Mouse (Mus musculus): ENCODE results near the gene Tubgcp2. TPM values are rescaled to one million over a fixed set of nuclear protein-coding genes. Genes with fewer than 3 reads are reported as not detected.

The Tubgcp2 gene
- total and polyA plus RNA-seq, 2 experiments from 2014 or later = 24.5 to 53.1 TPM

GRCm38 (mm10) chr7:139994676-139995075, 41.8 kb downstream of the Tubgcp2 start:
- no peak overlapping the region for H3K4me3 ChIP-seq (ENCODE audit: low read depth, low read length)
- DNase-seq (ENCODE audit: low spot score) (peak; percentile 68), ATAC-seq (ENCODE audit: insufficient read depth, low read depth) (peak; percentile 44; the same call in 1 of the 2 replicates)
- no peaks in the 10 kb centered on the region for H3K9me3 ChIP-seq (replicated peaks; ENCODE audit: control insufficient read depth, low read length)
- no peaks in the 10 kb centered on the region for H3K27me3 ChIP-seq (ENCODE audit: control insufficient read depth, insufficient read depth, low read length)
- TF ChIP-seq EP300 (IDR thresholded peaks at IDR 0.05; ENCODE audit: low read depth) (no peak), CTCF (IDR thresholded peaks at IDR 0.05; ENCODE audit: low read depth) (peak; percentile 76)
- 25% methylated on average over 3 of the region's 3 CpGs for WGBS
- no peak overlapping the region for H3K4me2 ChIP-seq (ENCODE audit: low read depth, low read length)
- H3K36me3 ChIP-seq (replicated peaks; ENCODE audit: control insufficient read depth, insufficient read depth, low read length) = peaks cover 47% of the 10 kb centered on the region
- H3K4me1 ChIP-seq (ENCODE audit: control insufficient read depth, insufficient read depth) = no peaks in the 10 kb centered on the region
- no peak overlapping the region for H3K27ac ChIP-seq (ENCODE audit: low read depth)
- no peak overlapping the region for H3K9ac ChIP-seq (replicated peaks; ENCODE audit: low read depth, low read length)

- TF ChIP-seq CTCF (IDR thresholded peaks at IDR 0.05; ENCODE audit: low read depth) (no peak), EP300 (IDR thresholded peaks at IDR 0.05; ENCODE audit: low read depth) (no peak)
- DNase-seq (ENCODE audit: low spot score) = no peak
- no peak overlapping the region for H3K4me3 ChIP-seq (ENCODE audit: low read depth, low read length)
- H3K9ac ChIP-seq (replicated peaks; ENCODE audit: low read depth, low read length) = no peak overlapping the region
- WGBS = 70% methylated on average over 4 of the region's 4 CpGs
- no peak overlapping the region for H3K4me2 ChIP-seq (ENCODE audit: low read depth, low read length)
- H3K9me3 ChIP-seq (replicated peaks; ENCODE audit: control insufficient read depth, low read length) = no peaks in the 10 kb centered on the region
- no peaks in the 10 kb centered on the region for H3K27me3 ChIP-seq (ENCODE audit: control insufficient read depth, insufficient read depth, low read length)
- H3K36me3 ChIP-seq (replicated peaks; ENCODE audit: control insufficient read depth, insufficient read depth, low read length) = peaks cover 42% of the 10 kb centered on the region
- H3K27ac ChIP-seq (ENCODE audit: low read depth) = no peak overlapping the region
- no peaks in the 10 kb centered on the region for H3K4me1 ChIP-seq (ENCODE audit: control insufficient read depth, insufficient read depth)
- ATAC-seq (ENCODE audit: insufficient read depth, low read depth) = no peak
These were observed 42.3 kb downstream of the Tubgcp2 start for GRCm38 (mm10) chr7:139994202-139994601.

- Histone ChIP-seq H3K27me3 (ENCODE audit: control insufficient read depth, insufficient read depth, low read length) (no peaks in the 10 kb centered on the region), H3K27ac (ENCODE audit: low read depth) (no peak overlapping the region), H3K4me3 (ENCODE audit: low read depth, low read length) (no peak overlapping the region), H3K4me1 (ENCODE audit: control insufficient read depth, insufficient read depth) (no peaks in the 10 kb centered on the region), H3K4me2 (ENCODE audit: low read depth, low read length) (no peak overlapping the region), H3K9me3 (replicated peaks; ENCODE audit: control insufficient read depth, low read length) (no peaks in the 10 kb centered on the region), H3K9ac (replicated peaks; ENCODE audit: low read depth, low read length) (no peak overlapping the region), H3K36me3 (replicated peaks; ENCODE audit: control insufficient read depth, insufficient read depth, low read length) (peaks cover 36% of the 10 kb centered on the region)
- no peak for DNase-seq (ENCODE audit: low spot score)
- TF ChIP-seq EP300 (IDR thresholded peaks at IDR 0.05; ENCODE audit: low read depth) (no peak), CTCF (IDR thresholded peaks at IDR 0.05; ENCODE audit: low read depth) (no peak)
- 93% methylated on average over 6 of the region's 6 CpGs for WGBS
- no peak for ATAC-seq (ENCODE audit: insufficient read depth, low read depth)
These were observed 42.9 kb downstream of the Tubgcp2 start for GRCm38 (mm10) chr7:139993532-139993931.

- no peaks in the 10 kb centered on the region for H3K4me1 ChIP-seq (ENCODE audit: control insufficient read depth, insufficient read depth)
- H3K9me3 ChIP-seq (replicated peaks; ENCODE audit: control insufficient read depth, low read length) = no peaks in the 10 kb centered on the region
- H3K4me3 ChIP-seq (ENCODE audit: low read depth, low read length) = no peak within 1 kb of the TSS
- H3K9ac ChIP-seq (replicated peaks; ENCODE audit: low read depth, low read length) = no peak within 1 kb of the TSS
- ATAC-seq (ENCODE audit: insufficient read depth, low read depth) (no peak), DNase-seq (ENCODE audit: low spot score) (no peak)
- peaks cover 25% of the 10 kb centered on the region for H3K36me3 ChIP-seq (replicated peaks; ENCODE audit: control insufficient read depth, insufficient read depth, low read length)
- no peaks in the 10 kb centered on the region for H3K27me3 ChIP-seq (ENCODE audit: control insufficient read depth, insufficient read depth, low read length)
- no peak within 1 kb of the TSS for H3K27ac ChIP-seq (ENCODE audit: low read depth)
- no peak within 1 kb of the TSS for H3K4me2 ChIP-seq (ENCODE audit: low read depth, low read length)
- 25% methylated on average over 7 of the region's 7 CpGs for WGBS
- TF ChIP-seq CTCF (IDR thresholded peaks at IDR 0.05; ENCODE audit: low read depth) (no peak), EP300 (IDR thresholded peaks at IDR 0.05; ENCODE audit: low read depth) (no peak)
These were observed 44.1 kb downstream of the Tubgcp2 start, which contains the start of gene Adam8 for GRCm38 (mm10) chr7:139992406-139992805. TSS of gene Adam8 (minus strand) at chr7:139992562.

- H3K4me3 ChIP-seq (ENCODE audit: low read depth, low read length) = no peak overlapping the region
- WGBS = 61% methylated on average over 8 of the region's 8 CpGs
- H3K4me1 ChIP-seq (ENCODE audit: control insufficient read depth, insufficient read depth) = no peaks in the 10 kb centered on the region
- H3K4me2 ChIP-seq (ENCODE audit: low read depth, low read length) = no peak overlapping the region
- DNase-seq (ENCODE audit: low spot score) = no peak
- ATAC-seq (ENCODE audit: insufficient read depth, low read depth) = no peak
- TF ChIP-seq CTCF (IDR thresholded peaks at IDR 0.05; ENCODE audit: low read depth) (no peak), EP300 (IDR thresholded peaks at IDR 0.05; ENCODE audit: low read depth) (no peak)
- H3K36me3 ChIP-seq (replicated peaks; ENCODE audit: control insufficient read depth, insufficient read depth, low read length) = peaks cover 11% of the 10 kb centered on the region
- no peaks in the 10 kb centered on the region for H3K27me3 ChIP-seq (ENCODE audit: control insufficient read depth, insufficient read depth, low read length)
- H3K27ac ChIP-seq (ENCODE audit: low read depth) = no peak overlapping the region
- no peak overlapping the region for H3K9ac ChIP-seq (replicated peaks; ENCODE audit: low read depth, low read length)
- no peaks in the 10 kb centered on the region for H3K9me3 ChIP-seq (replicated peaks; ENCODE audit: control insufficient read depth, low read length)
These were observed 45.5 kb downstream of the Tubgcp2 start for GRCm38 (mm10) chr7:139990864-139991394.

- WGBS = 58% methylated on average over 9 of the region's 9 CpGs
- Histone ChIP-seq H3K4me2 (ENCODE audit: low read depth, low read length) (no peak overlapping the region), H3K27ac (ENCODE audit: low read depth) (no peak overlapping the region), H3K9ac (replicated peaks; ENCODE audit: low read depth, low read length) (no peak overlapping the region), H3K27me3 (ENCODE audit: control insufficient read depth, insufficient read depth, low read length) (no peaks in the 10 kb centered on the region), H3K4me3 (ENCODE audit: low read depth, low read length) (no peak overlapping the region), H3K9me3 (replicated peaks; ENCODE audit: control insufficient read depth, low read length) (no peaks in the 10 kb centered on the region), H3K36me3 (replicated peaks; ENCODE audit: control insufficient read depth, insufficient read depth, low read length) (no peaks in the 10 kb centered on the region), H3K4me1 (ENCODE audit: control insufficient read depth, insufficient read depth) (no peaks in the 10 kb centered on the region)
- no peak for TF ChIP-seq CTCF (IDR thresholded peaks at IDR 0.05; ENCODE audit: low read depth)
- TF ChIP-seq EP300 (IDR thresholded peaks at IDR 0.05; ENCODE audit: low read depth) = no peak
- DNase-seq (ENCODE audit: low spot score) (no peak), ATAC-seq (ENCODE audit: insufficient read depth, low read depth) (no peak)
These were observed 48.2 kb downstream of the Tubgcp2 start for GRCm38 (mm10) chr7:139988272-139988671.

Data from heart, postnatal 0 days (tissue).